Mouse (Mus musculus) myocyte (in vitro differentiated cells): ENCODE results near the gene Aen.

Experiments
- POLR2A ChIP-seq: IDR thresholded peaks from one replicate; pipeline ENCODE4 v1.6.1; 2011; ENCODE audit warnings: low read depth, mild to moderate bottlenecking, control low read depth, moderate library complexity; ENCODE audit not compliant: insufficient read length
- POLR2AphosphoS2 ChIP-seq: IDR thresholded peaks from one replicate; pipeline ENCODE4 v1.6.1; 2011; ENCODE audit warnings: low read depth, control low read depth; ENCODE audit not compliant: insufficient read length

DNA sequence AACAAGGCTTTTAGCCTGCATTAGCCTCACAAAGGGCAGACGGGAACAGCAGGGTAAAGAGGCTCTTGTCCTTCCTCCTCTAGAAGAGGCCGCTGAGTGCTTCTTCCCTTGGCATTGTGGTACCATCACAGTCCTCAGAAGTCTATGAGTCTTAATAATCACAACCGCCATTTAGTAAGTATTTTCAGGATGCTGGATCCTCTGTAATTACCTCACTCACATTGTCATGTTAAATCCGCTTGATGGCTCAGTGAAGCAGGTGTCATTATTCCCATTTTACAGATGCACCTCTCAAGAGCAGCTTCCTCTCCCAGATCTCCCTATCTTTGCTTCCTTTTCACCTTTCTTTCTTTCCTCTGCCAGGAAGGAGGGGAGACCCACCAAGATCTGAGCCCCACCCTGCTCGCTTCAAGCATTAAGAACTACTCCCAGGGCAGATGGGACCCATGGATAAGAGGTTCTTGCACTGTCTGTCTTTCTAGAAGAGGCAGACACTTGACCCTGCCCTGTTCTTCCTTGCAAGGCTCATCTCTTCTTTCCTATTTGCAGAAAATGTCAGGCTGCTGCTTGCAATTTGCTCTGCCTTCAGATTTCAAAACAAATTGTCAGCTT is 40.5 kb upstream of the Aen start:
- TF ChIP-seq POLR2AphosphoS2 (no peak), POLR2A (no peak)
